Mouse (Mus musculus) cerebellum, postnatal 36 days (tissue): Measurements from ENCODE around the gene Plcxd3.
A peak's percentile ranks its signal among the peaks of the same experiment; 100 is the strongest.

Source experiments
- DNase-seq, 2 experiments: peaks; one replicate each; pipeline ENCODE4 v3.0.0; 2021 to 2022; ENCODE audit warnings: mixed read lengths in 2 of 2

Gene Plcxd3

DNA sequence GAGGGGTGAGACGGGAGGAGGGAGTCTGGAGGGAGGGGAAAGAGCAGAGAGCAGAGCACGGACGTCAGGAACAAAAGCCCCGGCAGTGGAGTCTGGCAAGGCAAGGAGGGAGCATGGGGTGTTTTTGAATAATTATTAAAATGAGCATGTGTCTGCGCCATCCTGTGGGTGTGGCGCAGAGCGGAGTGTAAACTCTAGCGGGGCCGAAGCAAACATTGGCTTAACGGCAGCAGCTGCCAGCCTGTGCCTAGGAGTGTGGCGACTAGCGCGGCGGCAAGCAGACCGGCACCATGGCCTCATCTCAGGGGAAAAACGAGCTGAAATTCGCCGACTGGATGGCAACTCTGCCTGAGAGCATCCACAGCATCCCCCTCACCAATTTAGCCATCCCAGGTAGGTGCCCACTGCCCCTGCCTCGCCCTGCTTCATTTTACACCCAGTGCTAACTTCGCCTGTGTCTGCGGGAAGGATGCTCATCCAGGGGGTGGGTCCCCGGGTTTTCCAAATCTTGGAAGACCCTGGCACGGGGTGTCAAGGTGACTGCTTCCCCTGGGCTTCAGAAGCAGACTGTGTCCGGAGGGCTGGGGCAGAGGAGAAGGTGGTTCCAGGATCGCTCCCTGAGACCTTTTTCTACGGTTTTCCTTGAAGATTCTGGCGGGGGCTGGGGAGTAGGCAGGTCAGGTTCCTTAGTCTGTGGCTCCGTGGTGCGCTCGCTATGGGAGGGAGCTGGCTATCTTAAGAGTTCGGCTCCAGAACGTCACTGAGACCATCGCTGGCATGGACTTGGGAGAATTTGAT, at the start of gene Plcxd3:
TSS of gene Plcxd3 (plus strand) at position 69 of the 798 bp plus-strand sequence.
- DNase-seq: peak; percentile 73 to 77

DNA sequence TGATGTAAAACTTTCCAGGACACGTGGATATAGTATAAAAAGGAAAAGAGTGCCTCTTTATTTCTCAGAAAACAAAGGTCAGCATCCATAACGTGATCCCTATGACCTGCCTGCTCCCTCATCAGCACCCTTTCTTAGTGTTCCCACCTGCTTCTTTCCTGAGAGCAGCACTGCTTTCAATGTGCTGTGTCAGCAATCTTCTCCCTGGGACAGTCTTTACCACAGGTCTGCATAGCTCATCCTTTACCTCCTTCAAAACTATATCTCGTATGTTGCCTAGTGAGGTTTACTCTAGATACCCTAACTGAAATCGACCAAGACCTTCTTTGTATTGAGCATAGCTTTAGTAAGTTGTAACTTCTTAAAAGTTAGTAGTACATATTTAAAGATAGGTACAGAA, 43.4 kb upstream of the Plcxd3 start:
- DNase-seq: no peak

DNA sequence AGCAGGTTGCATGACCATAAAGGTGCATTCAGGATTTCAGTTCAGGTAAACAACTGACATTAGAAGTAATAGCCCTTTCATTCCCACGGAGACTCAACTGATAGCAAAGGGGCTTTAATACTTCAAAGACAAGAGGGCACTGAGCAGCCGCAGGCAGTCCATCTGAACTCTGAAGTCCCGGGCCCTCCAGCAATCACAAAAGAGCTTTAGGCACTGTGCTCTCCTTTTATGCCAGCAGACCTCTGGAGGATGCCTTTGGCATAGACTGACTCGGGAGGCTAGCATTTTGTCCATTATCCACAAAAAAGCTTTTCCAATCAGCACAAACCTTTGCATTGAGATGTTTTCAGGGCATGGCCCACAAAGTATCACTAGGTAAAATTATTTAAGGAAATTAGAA, 33.7 kb upstream of the Plcxd3 start:
- no peak for DNase-seq

DNA sequence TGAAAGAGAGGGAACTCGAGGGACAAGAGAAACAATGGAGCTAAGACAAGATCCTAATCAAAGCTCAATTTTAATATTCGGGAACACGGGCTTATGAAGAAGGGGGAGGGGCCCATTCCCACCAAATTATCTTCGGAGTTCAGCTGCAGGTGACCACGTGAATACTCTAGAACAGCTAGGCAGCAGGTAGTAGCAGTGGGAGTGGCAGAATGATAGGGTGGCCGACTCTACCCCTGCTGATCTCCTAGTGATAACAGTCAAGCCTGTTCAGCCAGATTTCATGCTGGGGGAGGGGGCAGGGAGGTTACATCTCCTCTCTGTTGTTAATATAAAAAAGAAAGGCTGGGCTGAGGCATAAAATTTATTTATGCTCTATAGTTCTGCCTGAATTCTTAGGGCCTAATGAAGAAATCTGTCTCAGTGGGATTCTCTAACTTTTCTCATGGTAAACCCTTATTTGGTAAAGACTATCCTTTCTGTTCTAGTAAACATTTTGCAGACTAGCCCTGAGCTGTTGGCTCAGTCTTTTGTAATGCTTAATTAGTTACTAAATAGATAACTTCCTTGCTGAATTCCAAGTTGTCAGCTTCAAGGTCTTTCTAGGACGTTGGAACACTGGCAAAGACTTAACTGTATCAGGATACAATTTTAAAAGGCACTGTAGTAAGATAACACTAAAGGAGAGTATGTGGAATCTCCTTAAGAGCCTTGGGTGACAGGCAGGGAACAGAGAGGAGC, 26.3 kb upstream of the Plcxd3 start:
- no peak for DNase-seq

DNA sequence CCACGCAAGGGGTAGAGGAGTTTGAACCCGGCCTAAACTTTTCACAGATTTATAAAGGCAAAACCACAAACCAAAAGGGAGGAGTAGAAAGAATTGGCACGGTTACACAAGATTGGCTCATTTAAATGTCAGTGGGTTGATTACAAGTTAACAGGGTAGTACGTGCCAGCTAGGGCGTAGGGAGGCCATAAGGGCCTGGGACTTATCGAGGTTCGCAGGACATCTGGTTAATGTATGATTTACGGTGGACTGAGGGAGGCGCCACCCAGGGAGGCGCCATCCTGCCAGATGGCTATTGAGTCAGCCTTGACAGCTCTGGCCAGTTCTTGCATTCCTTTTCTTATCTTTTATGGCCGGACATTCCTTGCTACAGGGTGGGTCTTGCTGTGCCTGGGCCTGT, 18.9 kb upstream of the Plcxd3 start:
- DNase-seq: peak; percentile 70 to 73

DNA sequence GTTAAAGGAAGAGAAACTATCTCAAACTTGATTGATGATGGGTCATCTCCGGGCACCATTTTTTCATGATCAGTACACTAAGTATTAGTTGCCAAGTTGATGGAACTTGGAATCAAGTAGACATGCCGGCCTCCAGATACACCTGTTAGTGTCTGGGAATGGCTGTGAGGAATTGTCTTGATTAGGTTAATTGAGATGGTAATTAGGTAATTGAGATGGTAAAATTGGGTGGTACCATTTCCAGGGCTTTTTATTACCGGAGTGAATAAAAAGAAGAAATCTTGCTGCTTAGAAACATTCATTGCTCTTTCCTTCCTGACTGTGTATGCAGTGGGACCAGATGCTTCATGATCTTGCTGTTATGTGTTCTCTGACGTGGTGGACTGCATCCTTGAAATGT, 17.6 kb upstream of the Plcxd3 start:
- no peak for DNase-seq

DNA sequence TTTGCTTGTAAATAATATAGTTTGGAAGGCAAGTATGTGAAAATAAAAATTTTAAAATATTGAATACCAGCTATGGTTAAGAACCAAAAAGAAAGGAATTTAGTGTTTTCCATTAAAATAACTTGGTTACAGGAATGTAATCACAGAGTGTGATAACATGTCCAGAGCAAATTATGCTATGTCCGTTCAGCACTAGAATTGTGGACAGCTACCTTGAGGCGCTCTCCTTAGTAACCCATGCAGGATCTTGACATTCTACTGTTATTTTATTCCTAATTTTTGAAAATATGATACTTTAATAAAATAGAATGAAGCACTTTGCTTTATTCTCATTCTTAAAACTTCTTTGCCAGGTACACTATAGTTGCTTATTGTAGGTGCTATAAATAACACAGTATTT, 7.5 kb upstream of the Plcxd3 start:
- no peak for DNase-seq

DNA sequence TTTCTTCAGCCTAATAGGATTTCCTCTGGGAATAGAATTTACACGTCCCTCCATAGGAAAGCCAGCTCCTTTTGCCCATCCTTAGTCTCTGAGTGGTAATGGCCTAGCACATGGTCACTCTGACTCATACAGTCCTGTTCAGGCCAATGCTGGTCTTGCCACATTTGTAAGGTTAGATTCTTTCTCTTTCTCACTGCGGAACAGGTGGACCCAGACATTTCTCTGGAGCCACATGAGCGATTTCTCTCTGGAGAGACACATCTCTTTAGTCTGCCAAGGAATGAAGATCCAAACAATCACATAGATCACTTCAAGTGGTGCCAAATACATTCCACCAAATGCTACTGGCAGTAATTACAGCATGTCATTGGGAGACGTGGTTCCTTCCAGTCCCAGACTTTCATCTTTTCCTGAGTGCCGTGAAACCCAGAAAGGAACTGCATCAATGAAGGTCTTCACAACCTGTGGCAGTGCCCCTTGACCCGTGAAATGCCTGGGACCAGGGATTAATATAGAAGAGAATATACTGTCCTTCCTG, 769 bp upstream of the Plcxd3 start:
- peak in 1 of 2 experiments; percentile 27 for DNase-seq

DNA sequence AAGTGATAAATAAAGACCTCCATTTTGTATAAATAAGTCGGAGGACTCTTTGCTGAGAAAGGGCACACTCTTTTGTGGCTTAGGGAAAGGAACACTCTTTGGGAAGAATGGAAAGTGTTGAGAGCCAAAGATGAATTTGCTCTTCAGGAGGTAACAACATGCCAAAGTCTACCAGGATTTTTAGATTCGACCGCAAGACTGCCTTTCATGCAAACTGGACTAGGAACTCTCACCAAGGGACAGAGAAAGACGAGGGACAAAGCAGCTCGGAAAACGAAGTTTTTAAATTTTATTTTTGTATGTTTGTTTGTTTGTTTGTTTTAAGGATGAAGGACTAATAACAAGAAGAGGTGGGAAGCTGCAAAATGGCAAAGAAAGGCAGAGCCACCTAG, 264 bp upstream of the Plcxd3 start:
- no peak for DNase-seq

DNA sequence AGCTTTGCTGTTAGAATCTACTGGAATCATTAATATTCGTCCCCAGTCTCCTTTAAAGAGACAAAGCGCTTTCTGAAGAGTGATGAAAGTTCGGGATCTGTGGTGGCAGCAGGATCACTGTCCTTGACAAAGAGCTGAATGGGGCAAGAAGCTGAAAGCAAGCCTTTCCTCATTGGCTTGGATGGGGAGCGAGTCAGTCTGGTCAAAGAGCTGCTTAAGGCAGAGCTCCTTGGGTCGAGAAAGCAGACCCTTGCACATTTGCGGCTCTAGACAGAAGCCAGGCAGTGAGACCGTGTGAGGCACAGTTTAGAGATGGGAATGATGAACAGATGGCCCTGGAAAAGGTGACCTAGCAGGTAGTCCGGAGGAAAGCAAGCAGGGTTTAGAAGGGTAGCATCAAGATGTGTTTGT, 935 bp downstream of the Plcxd3 start:
- DNase-seq: peak; percentile 61 to 76

DNA sequence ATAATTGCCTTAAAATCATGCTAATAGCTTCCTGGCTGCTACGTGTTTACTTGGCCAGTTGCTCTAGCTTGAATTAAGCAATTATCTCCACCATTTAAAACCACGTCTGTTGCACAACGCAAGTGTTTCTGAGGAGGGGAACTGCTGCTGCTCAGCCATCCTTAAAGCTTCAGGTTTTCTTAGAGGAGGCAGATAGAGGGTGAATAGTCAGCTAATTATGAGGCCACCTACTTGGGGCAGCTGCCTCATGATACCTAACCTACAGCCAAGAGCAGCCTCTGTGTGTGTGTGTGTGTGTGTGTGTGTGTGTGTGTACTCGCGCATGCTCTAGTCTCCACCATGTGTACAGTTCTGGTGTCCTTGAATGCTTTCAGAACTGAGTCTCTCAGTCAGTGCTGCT, 3.5 kb downstream of the Plcxd3 start:
- peak; percentile 35 to 51 for DNase-seq

DNA sequence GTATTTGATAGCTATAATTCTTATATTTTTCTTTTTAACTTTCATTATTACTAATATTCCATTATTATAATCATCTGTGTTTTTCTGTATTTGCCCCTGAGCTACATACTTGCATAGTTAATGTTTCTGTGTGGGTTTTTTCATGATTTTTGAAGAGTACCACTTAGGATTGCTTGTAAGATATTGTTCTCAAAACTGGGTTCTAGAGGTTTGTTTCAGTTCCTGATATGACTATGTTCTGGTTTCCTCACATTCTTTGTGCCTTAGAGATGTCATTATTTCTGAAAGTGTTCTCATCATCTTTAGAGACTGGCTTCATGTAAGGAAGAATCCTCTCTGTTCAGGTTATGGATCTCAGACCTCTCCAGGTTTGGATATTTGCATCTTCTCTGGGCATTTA, 12.5 kb downstream of the Plcxd3 start:
- DNase-seq: no peak

DNA sequence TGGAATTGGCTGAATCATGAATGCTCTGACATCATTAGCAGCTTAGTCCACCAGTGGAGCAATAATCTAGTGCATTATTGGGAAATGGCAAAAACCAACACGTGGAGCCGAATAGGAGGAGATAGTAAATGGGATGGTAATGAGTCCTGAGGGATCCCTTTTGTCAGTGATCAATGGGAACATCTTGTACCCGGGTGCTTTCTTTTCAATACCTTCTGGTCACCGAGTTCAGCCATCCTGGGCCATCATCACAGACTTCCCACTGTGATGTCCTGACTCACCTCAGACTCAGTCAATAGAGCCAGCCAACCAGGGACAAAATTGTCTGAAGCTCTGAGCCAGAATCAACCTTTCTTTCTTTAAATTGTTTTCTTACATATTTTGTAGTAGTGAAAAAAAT, 24.8 kb downstream of the Plcxd3 start:
- DNase-seq: peak in 1 of 2 experiments; percentile 39

DNA sequence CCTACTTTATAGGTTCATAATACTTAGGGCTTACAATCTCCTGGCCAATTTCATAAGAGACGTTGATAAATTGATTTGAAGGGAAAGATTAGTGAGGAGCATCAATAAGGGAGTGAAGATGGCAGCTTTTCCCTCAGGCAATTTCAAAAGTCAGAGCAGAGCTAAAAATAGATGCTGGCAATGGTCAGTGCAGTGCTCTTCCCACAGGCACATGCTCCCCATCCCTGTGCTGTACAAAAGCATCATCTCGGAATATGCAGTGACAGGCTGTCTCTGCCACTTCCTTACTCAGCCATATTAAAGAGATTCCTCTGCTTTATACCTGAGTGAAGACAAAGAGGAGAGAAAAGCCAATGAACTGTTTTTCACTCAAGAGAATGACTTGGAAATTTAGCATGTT, 36.0 kb downstream of the Plcxd3 start:
- peak; percentile 26 to 46 for DNase-seq

DNA sequence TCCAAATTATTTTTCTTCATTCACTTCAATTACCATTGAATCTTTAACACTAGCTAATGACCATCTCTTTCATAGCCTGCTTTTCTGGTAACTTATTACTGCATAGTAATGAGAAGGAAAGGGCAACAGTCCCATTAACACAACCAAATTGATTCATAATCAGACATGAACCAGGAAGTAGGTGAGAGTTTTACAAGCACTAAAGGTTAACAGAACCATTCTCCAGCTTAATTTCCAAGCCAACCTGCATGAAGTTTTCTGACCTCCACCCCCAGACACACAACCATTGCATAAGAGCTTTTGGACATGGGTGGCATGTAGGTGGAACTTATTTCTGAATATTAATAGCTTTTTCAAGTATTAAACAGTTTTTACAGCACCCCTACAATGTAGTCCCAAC, 64.8 kb downstream of the Plcxd3 start:
- DNase-seq: no peak

DNA sequence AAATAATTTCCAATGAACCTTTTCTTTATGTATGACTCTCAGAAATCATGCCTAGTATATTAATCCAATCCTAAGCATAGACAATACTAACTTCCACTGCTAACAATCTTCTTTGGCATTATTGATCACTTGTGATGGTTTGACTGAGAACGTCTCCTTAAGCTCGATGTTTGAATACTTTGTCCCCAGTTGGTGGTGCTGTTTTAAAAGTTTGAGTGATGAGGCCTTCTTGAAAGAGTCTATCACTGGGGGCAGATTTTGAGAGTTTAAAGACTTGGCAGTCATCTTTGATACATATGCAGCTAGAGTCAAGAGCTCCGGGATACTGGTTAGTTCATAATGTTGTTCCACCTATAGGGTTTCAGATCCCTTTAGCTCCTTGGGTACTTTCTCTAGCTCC, 120.9 kb downstream of the Plcxd3 start:
- DNase-seq: no peak

DNA sequence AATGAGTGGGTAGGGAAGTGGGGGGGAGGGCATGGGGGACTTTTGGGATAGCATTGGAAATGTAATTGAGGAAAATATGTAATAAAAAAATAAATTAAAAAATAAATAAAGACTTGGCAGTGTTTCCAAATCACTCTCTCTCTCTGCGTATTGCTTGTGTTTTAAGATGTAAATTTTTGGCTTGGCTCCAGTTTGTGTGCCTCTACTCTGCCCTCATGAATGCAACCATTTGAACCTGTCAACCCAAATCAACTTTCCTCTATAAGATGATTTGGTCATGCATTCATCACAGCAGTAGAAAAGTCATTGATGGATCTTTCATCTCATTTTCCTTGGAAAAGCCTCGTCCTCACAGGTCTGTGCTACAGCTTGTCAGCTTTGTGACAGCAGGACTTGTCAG, 121.7 kb downstream of the Plcxd3 start:
- DNase-seq: no peak

DNA sequence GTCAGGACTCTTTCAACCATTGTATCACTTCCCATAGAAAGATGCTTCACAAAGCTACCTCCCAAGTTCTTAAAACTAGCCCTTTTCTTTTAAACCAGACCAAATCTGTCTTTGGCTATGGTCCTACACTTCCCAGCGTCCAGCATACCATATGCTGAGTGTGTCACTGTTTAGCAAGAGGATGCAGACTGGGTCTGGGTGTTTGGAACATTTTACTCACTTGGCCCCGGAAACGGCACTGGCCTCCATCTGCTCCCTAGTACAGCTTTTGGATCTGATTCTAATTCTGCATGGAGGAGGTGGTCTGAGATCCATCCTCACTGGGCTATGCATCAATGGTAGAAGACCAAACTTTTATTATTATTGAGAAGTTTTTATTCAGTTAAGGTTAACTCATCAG, 122.7 kb downstream of the Plcxd3 start:
- DNase-seq: peak; percentile 82 to 89

DNA sequence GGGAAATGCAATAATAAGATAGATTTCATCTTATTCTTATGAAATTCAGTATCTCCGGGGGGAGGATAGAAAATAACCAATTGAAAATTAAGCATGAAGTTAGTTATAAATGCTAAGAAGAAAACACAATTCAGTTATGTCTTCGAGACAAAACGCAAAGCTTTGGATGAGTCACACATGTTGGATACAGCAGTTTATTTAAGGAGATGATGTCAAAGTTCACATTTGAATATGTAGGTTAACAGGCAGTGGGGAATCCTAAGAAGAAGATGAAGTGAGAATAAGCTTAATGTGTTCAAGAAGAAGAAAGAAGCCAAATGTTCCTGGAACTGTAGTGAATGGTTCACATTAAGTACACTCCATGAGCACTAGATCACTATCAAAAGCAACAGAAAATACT, 128.1 kb downstream of the Plcxd3 start:
- no peak for DNase-seq

DNA sequence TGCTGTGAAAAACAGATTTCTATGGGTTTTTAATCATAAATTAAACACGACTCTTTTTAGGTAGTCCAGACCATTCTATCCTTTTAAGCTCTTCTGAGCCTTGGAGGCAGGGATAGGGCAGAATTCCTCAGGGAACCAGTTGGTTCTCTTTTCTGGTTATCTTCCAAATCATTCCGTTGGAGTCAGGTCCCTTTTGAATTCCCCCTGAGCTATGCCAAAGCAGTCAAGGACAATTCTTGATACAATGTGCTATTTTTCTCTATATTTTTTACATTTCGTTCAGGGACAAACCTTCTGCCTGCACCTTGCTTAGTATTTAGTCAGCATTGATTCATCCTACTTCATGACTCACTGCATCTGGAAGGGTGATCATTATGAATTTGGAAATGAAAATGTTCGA, 128.5 kb downstream of the Plcxd3 start:
- DNase-seq: no peak

DNA sequence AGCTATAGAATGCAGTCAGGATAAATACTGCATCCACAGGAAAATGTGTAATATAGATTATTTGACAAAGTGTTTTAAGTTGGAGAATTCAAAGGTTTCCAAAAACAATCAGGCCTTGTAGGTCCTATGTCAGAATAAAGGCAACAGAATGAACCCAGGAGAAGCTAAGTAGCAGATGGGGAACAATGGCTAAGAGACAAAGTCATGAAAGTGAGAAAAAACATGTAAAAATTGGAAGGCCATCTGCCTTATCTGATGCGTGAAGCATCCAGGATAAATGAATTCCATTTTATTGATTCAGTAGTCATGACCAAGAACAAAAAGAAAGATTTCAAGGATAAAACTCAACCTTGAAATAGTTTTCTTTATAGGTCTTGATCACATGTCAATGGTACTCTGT, 139.4 kb downstream of the Plcxd3 start:
- no peak for DNase-seq

DNA sequence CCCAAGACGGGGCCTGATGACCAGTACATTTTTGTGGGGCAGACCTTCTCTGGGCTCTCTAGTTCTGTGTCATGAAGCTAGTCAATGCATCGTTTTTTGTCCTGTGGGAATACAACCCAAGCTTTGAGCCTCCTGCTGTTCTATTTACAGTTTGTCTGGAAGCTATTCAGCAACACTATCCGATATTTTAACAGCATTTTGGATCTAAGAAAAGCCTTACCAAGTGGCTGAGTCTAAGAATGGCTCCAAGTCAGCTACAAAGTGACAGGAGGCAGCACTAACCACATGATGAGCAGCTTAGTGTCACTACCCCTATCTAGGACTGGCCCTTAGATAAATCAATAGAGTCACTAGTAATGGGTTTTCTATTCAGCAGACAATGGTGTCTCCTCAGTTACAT, 149.3 kb downstream of the Plcxd3 start:
- DNase-seq: no peak

DNA sequence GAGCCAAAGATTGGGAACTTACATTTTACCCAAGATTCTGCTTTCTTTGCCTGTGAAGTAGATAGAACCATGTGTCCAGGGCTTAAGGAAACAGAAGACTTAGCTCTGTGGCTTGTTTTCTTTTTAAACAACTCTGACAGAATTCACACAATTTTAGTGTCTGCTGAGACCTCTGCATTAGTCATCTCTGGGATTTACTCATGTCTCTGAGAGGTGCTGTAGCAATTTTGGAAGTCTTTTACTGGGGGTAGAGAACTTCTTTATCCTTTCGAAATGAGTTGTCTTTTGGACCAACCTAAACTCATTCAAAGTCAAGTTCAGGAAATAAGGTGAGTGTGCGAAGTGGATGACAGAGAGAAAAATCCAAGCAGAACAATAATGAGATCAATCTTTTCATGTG, 158.4 kb downstream of the Plcxd3 start:
- no peak for DNase-seq

DNA sequence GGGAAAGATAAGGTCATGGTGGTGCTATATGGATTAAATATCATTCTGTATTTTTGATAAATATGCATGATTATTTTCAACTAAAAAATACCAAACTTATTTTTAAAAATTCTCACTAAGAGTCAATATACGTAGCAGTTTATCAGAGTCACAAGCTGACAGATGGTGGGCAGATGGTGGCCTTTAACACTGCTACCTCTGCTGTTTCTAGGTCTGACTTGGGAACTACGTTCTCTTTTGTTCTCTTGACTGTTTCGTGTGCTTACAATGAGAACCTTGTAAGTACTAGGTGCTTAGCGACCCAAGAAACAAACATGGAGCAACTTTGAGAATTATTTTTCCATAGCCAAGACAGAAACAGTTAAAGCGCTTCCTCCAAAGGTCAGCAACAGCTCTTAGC, 183.8 kb downstream of the Plcxd3 start:
- peak; percentile 77 to 82 for DNase-seq
